Mouse (Mus musculus) bone marrow macrophage, adult 2 months (primary cell): ENCODE data around the gene Hsf4.

Experiments used
- CTCF ChIP-seq: IDR thresholded peaks from 2 replicates; pipeline ENCODE4 v1.5.1; 2012; ENCODE audit warnings: low read depth, mild to moderate bottlenecking, low read length, moderate library complexity
- POLR2A ChIP-seq: IDR thresholded peaks from 2 replicates; pipeline ENCODE4 v1.6.1; 2012; ENCODE audit warnings: mild to moderate bottlenecking, low read depth, low read length, borderline replicate concordance

DNA sequence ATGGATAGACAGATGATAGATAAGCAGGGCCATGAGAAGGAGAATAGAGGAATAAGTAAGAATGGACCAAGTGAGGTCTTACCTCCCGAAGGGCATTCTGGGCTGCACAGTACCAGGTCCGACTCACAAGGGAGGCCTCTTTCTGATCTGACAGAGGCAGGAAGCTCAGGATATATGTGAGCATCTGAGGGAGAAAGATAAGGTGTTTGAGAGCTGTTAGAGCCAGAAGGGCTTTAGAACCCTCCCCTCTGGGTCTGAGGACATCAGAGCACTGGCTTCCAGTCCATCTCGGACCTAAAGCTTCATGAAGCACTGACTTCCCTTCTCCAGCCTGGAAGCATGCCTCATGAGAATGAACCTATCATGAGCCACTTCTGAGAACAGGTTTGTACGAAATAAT, 53.6 kb downstream of the Hsf4 start:
- TF ChIP-seq CTCF (no peak), POLR2A (no peak)
